Mouse (Mus musculus) ovary, adult 18-20 months (tissue): ENCODE measurements at regions not wholly inside any gene's neighbourhood (a gene's known extent, or its start where the extent isn't known, plus 50 kb on each side); places are given as distances from the start of the nearest gene placed in this dataset.
"Not testable (repeated sequence)": the region's sequence is repeated elsewhere in the genome, so short reads cannot be mapped to it uniquely, and the experiment has no call there.

ENCODE experiments used
- DNase-seq: peaks from one replicate; pipeline ENCODE4 v3.0.0; 2022; ENCODE audit warnings: low spot score, mixed read lengths

- DNase-seq, result no peak
Observed at GRCm38 (mm10) chr1:177382596-177383190, 59.5 kb upstream of the Zbtb18 start.

- DNase-seq, result no peak
Observed at GRCm38 (mm10) chr1:177382147-177382546, 60.0 kb upstream of the Zbtb18 start.

- DNase-seq, result no peak
Observed at GRCm38 (mm10) chr1:177378112-177378511, 64.0 kb upstream of the Zbtb18 start.

GRCm38 (mm10) chr1:177373226-177373825 is 68.8 kb upstream of the Zbtb18 start:
- DNase-seq, result no peak

DNA sequence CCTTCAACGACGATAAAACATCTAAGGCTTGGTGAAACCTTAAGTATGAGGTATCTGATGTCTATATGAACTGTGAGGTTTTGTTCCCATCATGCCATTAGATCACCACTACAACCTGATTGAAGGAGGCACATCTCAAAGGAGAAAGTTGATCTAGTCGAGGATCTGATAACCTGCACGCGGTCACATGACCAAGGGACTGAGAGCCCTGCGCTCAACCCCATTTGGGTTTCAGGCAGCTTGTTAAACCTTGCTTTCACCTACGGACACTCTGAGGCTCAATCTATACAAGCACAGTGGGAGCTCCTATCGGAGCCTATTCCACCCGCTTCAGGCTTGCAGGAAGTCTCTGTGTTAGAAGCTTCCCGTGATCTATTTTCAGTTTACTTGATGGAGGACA is 70.1 kb upstream of the Zbtb18 start:
- DNase-seq, result no peak

DNA sequence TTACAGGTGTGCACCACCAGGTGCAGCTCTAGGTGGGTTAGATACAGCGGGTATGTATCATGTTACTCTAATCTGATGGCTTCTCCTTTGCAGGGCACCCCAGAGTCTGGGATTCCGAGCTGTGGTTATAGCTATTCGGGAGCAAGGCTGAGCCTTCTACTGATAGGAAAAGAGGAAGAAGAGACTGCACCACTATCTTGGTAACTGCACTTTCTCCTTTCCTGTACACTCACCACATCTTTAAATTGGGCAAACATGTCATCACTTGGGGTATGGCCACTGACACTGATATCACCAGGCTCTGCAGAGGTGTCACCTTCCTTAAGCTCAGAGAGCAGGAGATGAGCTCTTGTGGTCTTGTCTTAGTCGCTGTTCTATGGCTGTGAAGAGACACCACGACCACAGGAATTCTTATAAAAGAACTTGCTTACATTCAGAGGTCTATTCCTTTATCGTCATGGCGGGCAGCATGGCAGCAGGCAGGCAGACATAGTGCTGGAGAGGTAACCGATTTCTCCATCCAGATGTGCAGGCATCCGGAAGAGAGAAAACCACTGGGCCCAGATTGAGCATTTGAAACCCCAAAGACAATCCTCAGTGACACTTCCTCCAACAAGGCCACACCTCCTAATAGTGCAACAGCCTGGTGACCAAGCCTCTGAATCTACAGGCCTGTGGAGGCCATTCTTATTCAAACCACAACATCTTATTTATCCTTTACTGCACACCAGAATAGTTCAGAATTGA is 74.1 kb upstream of the Zbtb18 start:
- no peak for DNase-seq

GRCm38 (mm10) chr1:177366914-177367313 is 75.2 kb upstream of the Zbtb18 start:
- no peak for DNase-seq

GRCm38 (mm10) chr1:177366475-177366874 is 75.7 kb upstream of the Zbtb18 start:
- DNase-seq, result no peak

- DNase-seq, result no peak
Observed at GRCm38 (mm10) chr1:177364355-177364754, 77.8 kb upstream of the Zbtb18 start.

DNA sequence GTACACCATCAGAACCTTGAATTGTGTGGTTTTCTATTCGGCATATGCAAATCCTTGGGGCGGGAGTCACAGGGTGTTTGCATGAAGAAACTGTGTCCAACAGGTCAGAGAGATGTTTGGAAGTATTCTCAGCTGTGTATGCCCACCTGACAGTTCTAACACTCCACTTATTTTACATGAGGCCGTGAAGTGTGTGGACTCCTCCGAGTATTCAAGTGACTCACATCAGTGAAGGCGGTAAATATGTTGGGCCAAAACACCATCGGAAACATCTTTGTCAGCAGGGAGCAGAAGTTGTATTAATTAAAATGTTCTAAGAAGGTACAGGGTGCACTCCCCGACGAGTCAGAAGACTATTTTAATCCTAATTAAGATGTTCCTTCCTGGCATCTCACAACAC is 79.8 kb upstream of the Zbtb18 start:
- DNase-seq, result no peak

DNA sequence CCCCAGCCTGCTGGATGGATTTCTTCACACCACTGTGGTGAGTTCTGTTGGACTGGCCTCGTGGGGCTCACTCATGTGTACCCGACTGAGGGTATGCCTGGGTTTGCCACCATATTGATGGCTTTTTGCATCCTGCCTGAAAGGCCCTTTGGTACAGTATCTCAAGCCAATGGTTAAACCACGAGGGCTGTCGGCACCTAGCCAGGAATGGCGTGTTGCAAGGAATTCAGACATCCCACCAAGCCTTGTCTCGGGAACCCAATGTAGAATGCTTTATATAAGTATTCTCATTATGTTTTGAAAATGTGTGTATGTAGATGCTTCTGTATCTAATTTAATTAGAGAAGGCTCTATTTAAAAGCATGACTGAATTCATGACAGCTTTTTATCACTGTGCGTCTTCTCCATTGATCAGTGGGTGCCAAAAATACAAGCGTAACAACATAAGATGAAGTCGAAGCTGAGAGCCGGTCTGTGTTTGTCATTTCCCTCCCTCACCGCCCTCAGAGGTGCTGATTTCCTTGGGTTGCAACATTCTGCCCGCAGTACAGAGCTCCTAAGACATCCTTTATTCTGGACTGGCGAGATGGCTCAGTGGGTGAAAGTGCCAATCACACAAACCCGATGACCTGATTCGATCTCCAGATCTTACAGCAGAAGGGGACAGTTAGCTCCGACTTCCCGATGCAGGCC is 90.5 kb upstream of the Akt3 start:
- DNase-seq, result no peak

- no peak for DNase-seq
Observed at GRCm38 (mm10) chr1:177347208-177347607, 89.2 kb upstream of the Akt3 start.

DNA sequence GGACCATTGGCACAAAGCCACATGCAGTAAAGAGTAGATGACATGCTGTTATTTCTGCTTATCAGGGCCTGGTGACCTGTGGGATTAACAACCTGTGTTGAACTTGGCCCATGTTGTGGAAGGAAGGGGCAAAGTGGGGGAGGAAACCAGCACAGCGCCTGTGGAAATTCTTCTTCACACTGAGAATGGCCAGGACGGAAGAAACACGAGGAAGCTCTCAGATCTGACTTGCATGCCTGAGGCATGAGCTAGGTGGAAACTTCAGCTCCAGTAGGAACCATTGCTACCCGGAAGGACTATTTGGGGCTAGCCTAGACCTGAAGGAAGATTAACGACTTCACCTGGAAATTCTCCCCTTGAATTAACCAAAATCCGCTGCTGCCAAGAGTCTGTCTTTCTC is 88.5 kb upstream of the Akt3 start:
- DNase-seq, result no peak

- DNase-seq, result no peak
Observed at GRCm38 (mm10) chr1:177345540-177345939, 87.5 kb upstream of the Akt3 start.

DNA sequence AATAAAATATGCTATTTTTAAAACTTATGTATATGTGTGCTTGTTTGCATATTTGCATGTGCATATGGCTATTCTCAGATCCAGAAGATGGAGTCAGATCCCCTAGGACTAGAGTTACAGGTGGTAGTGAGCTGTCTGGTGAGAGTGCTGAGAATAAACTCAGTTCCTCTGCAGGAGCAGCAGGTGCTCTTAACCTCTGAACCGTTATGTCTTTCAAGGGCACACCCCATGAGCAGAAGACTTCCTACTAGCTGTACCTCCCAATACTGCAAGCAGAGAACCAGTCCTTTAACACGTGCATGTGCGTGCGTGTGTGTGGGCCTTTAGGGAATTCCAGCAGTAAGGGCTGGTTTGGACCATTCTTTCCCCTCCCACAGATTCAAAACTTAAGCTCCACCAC is 85.9 kb upstream of the Akt3 start:
- no peak for DNase-seq

DNA sequence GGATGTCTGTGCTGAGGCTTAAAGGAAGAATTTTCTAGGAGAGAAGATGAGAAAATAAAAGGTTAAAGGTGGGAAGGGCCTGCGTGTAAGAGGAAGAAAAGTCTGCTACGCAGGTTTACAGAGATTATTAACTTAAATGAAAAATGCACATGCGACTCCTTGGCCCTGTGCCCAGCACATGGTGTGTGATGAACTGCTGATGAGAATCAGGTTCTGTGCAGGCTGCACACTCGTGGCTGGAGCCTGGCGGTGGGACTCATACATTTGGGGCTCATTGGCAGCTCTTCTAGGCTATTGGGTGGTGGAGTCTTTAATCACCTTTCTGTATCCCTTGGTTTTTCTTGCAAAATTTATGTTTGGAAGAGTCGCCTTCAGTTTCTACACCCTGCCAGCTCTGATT is 85.1 kb upstream of the Akt3 start:
- no peak for DNase-seq

DNA sequence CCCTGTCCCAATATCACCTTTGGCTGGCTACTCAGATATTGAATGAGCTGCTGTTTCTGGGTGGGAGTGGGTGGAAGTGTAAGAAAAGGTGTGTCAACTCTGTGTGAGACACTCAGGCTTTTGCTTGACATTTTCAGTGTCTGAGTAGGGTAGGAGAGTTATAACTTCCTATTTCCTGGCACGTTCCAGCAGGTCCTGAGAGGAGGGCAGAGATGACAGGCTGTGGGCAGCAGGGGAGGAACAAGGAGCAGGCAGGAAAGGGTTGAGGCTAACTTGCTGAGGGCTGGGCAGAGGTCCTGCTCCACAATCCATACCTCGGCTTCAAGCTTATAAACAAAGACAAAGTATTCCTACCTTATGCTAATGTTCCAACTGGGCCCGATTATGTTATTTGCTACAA is 82.2 kb upstream of the Akt3 start:
- no peak for DNase-seq

GRCm38 (mm10) chr1:177339207-177339787 is 81.3 kb upstream of the Akt3 start:
- DNase-seq, result not testable (repeated sequence)

DNA sequence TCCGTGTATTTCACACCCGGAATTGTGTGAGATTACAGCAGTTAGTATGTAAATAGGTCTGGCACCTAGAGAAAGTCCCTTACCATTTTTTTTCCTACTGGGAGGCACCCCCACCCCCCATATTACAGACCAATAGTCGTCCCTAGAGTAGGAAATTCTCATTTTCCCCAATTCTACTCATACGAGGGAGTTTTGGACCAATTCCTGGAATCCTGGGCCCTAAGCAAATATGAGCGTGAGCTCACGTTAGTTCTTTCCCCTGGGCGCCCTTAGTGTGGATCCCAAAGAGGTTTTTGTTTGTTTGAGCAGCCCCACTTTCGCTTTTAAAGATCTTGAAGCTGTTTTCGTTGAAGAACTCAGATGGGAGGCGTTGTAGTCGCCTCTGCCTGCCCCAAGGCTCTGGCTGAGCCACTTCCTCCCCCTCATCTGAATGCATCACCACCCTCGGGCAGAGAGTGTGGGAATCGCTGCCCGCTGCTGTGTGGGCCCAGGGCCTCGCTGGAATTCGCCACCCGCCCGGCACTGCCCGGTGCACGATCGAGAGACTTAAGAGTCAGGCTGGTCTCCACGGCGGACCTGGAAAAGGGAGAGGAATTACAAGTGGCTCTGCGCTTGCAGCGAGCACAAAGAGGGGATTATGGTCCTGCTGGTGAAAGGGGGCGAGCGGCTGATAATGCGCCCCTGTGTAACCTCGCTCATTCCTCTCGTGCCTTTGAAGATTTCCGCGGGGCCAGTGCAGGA is 80.6 kb upstream of the Akt3 start:
- peak; percentile 50 for DNase-seq

GRCm38 (mm10) chr1:177337756-177338155 is 79.8 kb upstream of the Akt3 start:
- no peak for DNase-seq

DNA sequence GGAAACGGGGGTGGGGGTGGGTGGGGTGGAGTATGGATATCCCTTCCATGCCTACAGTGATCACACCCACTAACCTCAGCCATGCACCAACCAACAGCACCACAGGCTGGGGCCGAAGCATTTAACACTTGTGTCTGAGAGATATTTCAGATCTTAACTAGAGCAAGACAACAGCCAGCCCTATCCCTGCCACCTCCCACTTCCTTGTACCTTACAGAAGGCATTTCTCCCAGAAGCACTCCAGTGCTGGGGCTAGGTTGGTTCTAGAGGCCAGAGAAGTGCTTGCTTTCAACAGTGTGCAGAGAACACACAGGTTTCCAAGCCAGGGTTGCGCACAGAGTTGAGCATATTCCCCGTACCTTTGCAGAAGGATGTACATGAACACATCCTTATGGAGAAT is 79.1 kb upstream of the Akt3 start:
- DNase-seq, result no peak

DNA sequence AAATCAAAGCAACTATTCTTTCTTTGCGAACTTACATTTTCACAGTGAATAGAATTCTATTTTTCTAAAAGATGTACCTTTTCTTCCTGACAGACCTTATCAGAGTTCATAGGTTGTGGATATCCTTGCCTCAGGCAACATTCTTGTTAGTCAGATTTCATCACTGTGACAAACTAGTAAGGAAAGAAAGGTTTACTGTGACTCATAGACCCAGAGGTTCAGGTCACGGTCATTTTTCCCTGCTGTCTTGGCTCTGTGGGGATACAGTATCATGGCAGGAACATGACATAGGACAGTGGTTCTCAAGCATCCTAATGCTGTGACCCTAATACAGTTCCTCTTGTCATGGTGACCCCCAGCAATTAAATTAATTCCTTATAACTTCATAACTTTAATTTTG is 78.4 kb upstream of the Akt3 start:
- DNase-seq, result no peak
